Mouse (Mus musculus) testis, postnatal 14 days (tissue): ENCODE measurements around the gene Mgat4e.
A peak's percentile ranks its signal among the peaks of the same experiment; 100 is the strongest.

Source experiments
- DNase-seq: peaks from one replicate; pipeline ENCODE4 v3.0.0; 2021; ENCODE audit warnings: low spot score

The Mgat4e gene

GRCm38 (mm10) chr1:134549632-134550132 lies at the start of gene Mgat4e:
Mgat4e (minus strand) TSS chr1:134549682.
- DNase-seq: no peak

DNA sequence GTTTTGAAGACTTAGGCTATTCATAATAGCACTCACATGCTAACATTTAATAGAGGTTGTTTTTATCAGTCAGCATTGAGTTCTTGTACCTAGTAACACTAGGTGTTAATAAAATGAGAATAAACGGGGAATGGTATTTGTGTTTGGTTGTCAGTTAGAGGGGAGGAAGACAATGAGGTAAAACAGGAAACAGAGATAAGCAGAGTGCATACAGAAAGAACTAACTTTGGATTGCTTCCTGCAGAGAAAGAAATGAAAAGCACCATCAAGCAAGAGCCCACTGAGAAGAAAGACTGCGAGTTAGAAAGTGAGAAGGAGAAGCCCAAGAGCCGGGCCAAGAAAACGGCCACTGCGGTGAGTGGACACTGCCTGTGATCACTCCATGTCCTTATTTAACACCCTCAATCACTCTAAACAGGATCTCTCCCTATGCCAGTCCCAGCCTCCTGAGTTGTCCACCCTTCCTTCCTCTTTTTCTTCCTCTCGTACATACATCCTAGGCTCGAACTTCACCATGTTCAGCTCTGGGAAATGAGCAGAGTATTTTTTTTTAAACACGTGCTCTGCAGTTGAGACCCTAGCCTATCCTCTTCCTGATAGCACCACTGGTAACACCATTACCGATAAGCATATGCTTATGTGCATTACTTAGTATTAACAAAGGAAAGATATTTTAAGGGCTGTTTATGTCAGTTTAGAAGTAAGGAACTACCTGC lies 48.0 kb upstream of the Mgat4e start:
- no peak for DNase-seq

DNA sequence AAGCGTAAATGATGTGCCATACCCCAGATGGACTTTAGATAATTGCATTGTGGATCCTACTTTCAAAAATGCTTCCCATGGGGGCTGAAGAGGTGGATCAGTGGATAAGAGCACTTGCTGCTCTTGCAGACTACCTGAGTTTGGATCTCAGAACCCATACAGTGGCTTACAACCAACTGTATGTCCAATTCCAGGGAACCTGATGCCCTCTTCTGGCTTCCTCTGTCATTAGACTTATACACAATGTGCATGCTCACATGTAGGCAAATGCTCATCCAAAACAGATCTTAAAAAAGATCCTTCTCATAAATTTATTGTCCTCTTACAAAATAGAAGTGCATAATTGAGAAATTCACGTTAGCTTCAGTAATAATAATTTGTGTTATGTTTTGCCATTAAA lies 42.3 kb upstream of the Mgat4e start:
- no peak for DNase-seq

- DNase-seq: no peak
Observed at GRCm38 (mm10) chr1:134589676-134590075, 40.2 kb upstream of the Mgat4e start.

GRCm38 (mm10) chr1:134583560-134583959 lies 34.1 kb upstream of the Mgat4e start:
- no peak for DNase-seq

DNA sequence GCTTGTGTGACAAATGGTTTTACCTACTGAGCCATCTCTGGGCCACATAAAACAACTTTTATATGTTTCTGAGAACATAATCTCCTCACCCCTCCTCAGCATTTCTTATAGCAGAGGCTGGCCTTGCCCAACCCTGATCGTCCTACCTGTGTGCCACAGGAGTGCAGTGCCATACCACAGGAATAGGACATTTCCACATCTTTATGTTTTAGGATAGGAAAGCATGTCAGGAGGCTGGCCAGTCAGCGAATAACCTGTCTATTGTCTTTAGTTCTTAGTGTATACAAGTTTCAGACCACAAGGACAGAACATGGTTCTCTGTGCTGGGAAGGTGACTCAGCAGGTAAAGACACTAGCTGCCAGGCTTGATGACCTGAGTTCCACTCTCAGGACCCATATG lies 31.3 kb upstream of the Mgat4e start:
- no peak for DNase-seq

DNA sequence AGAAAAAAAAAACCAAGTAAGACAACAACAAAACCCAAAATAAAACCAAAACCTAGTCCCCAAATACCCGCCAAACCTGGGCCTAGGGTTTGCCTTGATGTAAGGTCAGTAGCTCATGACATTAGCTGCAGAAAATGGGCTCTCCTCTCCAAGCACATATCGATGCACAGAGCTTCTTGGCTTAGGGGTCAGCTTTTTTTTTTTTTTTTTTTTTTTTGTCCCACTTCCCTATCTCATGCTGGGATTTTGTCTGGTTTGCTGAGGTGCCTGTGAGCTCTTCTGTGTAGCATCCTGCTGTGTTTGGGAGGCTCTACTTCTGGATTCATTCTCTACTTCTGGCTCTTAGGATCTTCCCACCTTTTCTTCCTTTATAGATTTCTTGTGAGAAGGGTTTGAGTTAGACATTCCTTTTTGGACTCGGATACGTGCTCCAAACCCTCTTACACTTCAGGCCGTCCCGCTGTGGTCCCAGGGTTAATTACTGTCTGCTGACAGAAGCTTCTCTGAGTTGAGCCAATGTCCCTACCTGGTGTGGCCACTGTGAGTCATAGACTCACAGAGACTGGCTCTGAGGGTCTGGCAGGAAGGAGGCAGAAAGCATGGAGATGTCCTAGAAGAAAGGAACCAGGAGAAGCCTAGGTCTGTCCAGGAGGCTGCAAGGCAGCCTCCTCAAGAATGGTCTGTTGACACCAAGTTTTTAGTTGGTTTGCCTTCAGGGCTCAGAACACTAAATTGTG lies 28.1 kb upstream of the Mgat4e start:
- no peak for DNase-seq

DNA sequence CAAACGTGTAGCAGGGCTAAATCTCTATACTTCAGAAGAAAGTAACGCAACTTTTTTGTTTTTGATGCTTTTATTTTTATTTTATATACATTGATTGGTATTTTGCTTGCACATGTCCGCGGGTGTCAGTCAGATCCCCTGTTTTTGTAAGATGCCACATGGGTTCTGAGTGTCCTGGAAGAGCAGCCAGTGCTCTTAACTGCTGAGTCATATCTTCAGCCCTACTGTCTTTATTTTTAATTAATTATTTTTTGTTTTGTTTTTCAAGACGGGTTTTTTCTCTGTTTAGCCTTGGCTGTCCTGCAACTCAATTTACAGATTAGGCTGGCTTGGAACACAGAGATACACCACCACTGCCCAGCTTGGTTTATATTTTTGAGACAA lies 24.4 kb upstream of the Mgat4e start:
- no peak for DNase-seq

- DNase-seq: no peak
Observed at GRCm38 (mm10) chr1:134573300-134573931, 23.9 kb upstream of the Mgat4e start.

DNA sequence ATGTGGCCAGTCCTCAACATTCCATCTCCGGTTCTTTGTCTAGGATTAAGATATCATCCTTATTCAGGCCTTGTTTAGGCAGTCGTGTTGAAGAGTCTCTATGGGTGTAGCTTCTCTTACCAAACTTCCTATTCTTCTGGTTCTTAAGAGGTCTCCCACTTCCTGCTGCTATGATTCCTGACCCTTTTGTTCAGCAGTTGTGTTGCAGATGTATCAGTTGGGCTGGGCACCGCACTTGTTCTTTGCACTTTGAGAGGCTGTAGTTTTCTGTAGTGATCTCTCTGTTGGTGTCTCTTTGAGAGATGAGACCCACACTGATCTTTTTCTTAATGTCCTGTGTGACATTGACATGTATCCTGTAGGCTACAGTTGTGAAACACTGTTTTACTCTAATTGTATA lies 21.1 kb upstream of the Mgat4e start:
- DNase-seq: no peak

DNA sequence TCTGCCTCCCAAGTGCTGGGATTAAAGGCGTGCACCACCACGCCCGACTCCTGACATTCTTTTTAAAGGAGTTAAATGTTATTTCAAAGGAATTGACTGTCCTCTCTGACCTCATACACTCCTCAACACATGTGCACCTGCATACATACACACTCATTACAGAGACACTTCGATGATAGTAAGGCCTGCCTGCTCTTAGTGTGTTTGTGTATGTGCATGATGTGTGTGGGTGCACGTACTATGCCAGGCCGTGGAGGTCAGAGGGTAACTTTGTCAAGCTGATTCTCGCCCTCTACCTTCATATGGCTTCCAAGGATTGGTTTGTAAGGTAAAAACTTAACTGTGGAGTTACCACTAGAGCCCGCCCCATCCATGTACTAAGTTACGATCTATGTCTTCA lies 20.7 kb upstream of the Mgat4e start:
- DNase-seq: no peak

GRCm38 (mm10) chr1:134567511-134567910 lies 18.0 kb upstream of the Mgat4e start:
- no peak for DNase-seq

DNA sequence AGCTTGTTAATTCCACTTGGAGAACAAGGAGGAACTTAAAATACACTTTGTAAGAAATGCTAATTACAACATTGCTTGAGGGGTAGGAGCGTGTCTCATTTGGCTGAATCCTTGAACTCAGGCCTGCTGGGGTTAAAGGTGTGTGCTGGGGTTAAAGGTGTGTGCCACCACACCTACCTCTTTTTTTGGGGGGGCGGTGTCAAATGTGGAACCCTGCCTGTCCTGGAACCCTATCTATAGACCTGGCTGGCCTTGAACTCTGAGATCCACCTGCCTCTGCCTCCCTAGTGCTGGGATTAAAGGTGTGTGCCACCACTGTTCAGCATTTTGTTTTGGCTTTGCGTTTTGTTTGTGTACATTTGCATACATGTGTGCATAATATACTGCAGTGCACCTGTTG lies 14.2 kb upstream of the Mgat4e start:
- DNase-seq: no peak

- DNase-seq: no peak
Observed at GRCm38 (mm10) chr1:134562457-134562856, 13.0 kb upstream of the Mgat4e start.

GRCm38 (mm10) chr1:134561770-134562143 lies 12.3 kb upstream of the Mgat4e start:
- DNase-seq: no peak

DNA sequence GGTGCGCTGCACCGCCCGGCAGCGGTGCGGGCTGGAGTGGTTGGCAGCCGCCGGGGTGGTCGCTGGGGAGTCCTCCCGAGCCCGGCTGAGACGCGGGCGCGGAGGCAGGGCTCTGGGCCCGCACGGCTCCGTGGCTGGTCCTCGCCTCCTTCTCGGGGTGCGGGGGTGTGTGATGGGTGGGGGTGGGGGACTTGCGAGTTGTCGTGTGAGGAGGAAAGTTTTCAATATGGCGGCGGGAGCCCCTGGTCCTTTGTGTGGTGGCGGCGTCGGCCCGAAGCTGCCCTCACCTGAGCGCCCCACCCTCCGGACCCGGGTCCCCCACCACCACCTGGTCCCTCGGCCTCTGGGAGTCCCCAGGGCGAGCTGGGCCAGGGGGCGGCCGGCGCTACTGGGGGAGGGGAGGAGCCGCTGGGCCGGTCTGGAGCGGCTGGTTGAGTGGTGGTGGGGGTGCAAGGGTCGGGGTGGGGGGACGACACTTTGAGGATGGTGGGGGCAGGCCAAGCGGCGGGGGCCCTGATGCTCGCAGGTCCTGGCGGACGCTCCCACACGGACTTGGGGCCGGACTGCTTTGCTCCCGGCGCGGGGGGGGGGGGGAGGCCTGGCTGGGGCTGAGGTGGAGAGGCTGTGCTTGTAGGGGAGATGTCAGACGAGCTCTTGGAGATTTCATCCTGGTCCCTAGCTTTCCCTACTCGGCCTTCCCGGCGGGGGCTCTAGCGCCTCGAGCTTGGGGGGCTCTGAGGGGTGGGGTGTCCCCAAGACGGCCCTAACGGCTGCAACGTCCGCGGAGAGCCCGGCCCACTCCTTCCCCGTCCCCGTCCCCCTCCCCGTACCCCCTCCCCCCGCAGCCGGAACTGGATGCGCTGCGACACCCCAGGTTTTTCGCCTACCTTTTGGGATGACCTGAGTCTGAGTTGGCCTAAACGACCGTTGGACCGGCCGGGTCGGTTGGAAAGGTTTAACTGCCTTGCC lies 11.6 kb upstream of the Mgat4e start:
- peak; percentile 79 for DNase-seq

- DNase-seq: peak; percentile 68
Observed at GRCm38 (mm10) chr1:134560396-134560795, 10.9 kb upstream of the Mgat4e start.

DNA sequence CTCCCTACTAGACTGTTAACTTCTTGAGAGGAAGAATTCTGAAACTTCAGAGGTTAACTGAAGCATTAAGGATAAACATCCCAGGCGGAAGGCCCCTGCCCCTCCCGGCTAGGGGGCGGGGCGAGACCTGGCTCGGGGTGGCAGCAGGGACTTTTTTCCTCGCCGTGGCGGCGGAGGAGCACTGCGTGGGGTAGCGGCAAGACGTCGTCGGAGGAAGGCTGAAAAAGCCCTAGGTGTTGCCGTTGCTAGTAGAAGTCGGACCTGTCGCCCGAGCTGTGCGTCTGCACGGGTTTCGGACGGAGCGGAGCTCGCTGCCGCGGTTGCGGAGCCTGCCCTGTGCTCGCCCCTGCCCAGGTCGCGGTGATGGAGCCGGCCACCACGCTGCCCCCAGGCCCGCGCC lies 10.5 kb upstream of the Mgat4e start, which contains the start of gene Kdm5b:
Kdm5b (plus strand) TSS at position 196 of the 400 bp plus-strand sequence.
- DNase-seq: peak; percentile 91

DNA sequence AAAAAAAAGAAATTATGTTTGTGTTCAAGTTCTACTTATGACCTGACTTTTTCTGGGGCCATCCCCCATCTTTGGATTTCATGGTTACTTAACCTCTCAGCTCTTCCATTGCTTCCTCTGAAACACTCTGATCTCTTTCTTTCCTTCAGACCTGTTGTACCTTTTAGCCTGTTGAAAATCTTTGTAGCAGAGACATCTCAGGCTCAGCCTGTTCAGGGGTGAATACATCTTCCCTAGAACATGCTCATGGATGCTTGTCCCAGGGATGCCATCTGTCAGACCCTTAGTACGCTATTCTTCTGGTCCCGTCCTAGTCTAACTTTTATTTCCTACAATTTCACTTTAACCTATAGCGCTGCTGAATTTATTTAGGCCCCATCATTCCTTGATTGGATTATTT lies 9.7 kb upstream of the Mgat4e start:
- DNase-seq: no peak

DNA sequence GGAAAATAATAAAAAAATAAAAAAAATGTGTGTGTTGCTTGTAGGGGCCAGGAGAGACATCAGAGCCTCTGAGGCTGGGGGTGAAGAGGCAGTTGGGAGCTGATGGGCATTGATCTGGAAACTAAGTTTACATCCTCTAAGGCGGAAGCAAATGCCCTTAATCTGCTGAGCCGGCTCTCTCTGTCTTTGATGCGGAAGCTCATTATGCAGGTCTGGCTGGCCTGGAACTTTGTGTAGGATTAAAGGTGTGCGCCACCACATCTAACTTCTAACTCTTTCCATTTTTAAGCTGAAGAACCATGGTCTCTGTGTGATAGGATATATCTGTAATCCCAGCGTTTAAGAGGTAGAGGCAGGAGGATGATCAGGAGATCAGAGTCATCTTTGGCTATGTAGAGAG lies 9.0 kb upstream of the Mgat4e start:
- no peak for DNase-seq

GRCm38 (mm10) chr1:134556671-134557218 lies 7.3 kb upstream of the Mgat4e start:
- peak; percentile 97 for DNase-seq
